Mouse (Mus musculus): ENCODE measurements at regions not wholly inside any gene's neighbourhood (a gene's known extent, or its start where the extent isn't known, plus 50 kb on each side); places are given as distances from the start of the nearest gene placed in this dataset.

DNA sequence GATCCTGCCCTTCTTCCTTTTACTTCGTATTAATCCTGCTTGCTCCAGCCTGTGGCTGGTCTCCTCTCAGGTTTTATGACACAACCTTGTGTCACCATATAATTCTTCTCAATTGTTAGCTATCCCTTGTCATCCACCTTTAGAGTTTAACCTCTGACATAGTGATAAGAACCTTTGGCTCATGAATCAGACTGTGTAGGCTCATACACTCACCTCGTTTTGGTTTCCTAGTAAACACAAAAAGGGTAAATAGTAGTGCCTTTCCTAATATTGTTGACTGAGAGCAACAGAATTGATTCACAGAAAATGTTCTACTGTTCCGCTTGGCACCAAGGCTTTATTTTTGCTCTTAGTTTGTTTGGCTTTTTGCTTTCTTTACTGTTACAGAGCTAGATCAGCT is 216.2 kb upstream of the H2al1a start:
- no peak for TF ChIP-seq CTCF (IDR thresholded peaks at IDR 0.05; ENCODE audit: borderline replicate concordance, extremely low read depth, insufficient read depth, insufficient read length)
- TF ChIP-seq POLR2A (IDR thresholded peaks at IDR 0.05; ENCODE audit: borderline replicate concordance, extremely low read depth, insufficient read depth, insufficient read length, poor library complexity, severe bottlenecking): no peak

Data from brain, embryonic 14.5 days (tissue).